21 mouse cellular contexts compared by ENCODE assay signal in the genomic region with DNA sequence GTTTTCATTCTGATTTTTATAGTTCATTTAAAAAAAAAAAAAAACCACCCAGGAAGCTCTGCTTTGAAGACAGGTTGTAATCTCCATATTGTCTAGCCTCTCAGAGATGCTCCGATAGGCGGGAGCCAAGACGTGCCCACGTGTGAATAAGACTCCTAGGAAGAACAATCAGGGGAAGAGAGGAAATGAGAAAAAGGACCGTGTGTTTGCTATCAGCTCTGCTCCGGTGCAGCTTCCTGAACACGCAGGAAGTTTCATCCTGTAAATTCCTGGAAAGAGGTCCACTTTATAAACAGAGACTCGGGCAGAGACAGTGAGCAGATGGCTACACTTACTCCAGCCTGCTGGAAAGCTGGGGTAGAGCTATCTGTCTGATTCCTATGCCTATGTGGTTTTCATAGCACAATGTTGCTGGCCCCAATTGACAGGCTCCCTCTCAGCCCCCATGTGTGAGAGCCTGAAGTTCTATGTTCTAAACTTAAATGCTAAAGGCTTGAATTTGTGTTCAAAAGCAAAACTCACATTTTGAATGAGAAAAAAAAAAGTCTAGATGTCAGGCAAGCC.
DNase-seq lines count a peak whose midpoint lies in the region; ATAC-seq and TF ChIP-seq lines count a peak whose summit lies in the region.
"Had no signal": no experiment of that assay in that cellular context is flagged by ENCODE, and none has a peak within 500 bp of the region (broad histone marks: within the 10 kb centered on the region; RNA-seq: fewer than 3 reads in every experiment).

No protein-coding gene starts in this region.

- H3K9me3 ChIP-seq in heart, embryonic 11.5 days (replicated peaks; ENCODE audit: control insufficient read depth, low read length): no peaks in the 10 kb centered on the region
- H3K9me3 ChIP-seq in lung, embryonic 14.5 days (ENCODE audit: low read depth, low read length): no peaks in the 10 kb centered on the region
- H3K9me3 ChIP-seq in limb, embryonic 10.5 days (replicated peaks): no peaks in the 10 kb centered on the region
- H3K9me3 ChIP-seq: embryonic facial prominence, embryonic 12.5 days; hindbrain, embryonic 10.5 days; limb, embryonic 12.5 days; liver, embryonic 13.5 days had no signal

- no peaks in the 10 kb centered on the region for H3K27me3 ChIP-seq in heart, embryonic 11.5 days (ENCODE audit: control insufficient read depth, insufficient read depth, low read length)
- no peaks in the 10 kb centered on the region for H3K27me3 ChIP-seq in lung, embryonic 14.5 days (ENCODE audit: insufficient read depth, low read length)
- no peaks in the 10 kb centered on the region for H3K27me3 ChIP-seq in limb, embryonic 10.5 days (ENCODE audit: low read depth, poor library complexity, severe bottlenecking)
- H3K27me3 ChIP-seq: embryonic facial prominence, embryonic 12.5 days; kidney, embryonic 15.5 days; limb, embryonic 12.5 days; liver, embryonic 13.5 days had no signal

- H3K4me2 ChIP-seq in heart, embryonic 11.5 days: no peak overlapping the region
- H3K4me2 ChIP-seq in lung, embryonic 14.5 days: no peak overlapping the region
- H3K4me2 ChIP-seq: embryonic facial prominence, embryonic 12.5 days; kidney, embryonic 15.5 days; limb, embryonic 12.5 days; liver, embryonic 13.5 days had no signal

- no peaks in the 10 kb centered on the region for H3K36me3 ChIP-seq in heart, embryonic 11.5 days (ENCODE audit: control insufficient read depth, insufficient read depth, low read length)
- no peaks in the 10 kb centered on the region for H3K36me3 ChIP-seq in lung, embryonic 14.5 days (ENCODE audit: insufficient read depth)
- H3K36me3 ChIP-seq in limb, embryonic 10.5 days: no peaks in the 10 kb centered on the region
- H3K36me3 ChIP-seq: embryonic facial prominence, embryonic 12.5 days; hindbrain, embryonic 10.5 days; kidney, embryonic 15.5 days; limb, embryonic 12.5 days; liver, embryonic 13.5 days had no signal

- WGBS in heart, embryonic 11.5 days (ENCODE audit: insufficient replicate concordance): 65% methylated on average over 8 of the region's 8 CpGs
- 39% methylated on average over 8 of the region's 8 CpGs for WGBS in lung, embryonic 14.5 days
- 78% methylated on average over 8 of the region's 8 CpGs for WGBS in limb, embryonic 10.5 days

- TF ChIP-seq CTCF in lung, embryonic 14.5 days (IDR thresholded peaks at IDR 0.05; ENCODE audit: low read depth): no peak

- H3K4me3 ChIP-seq in heart, embryonic 11.5 days (ENCODE audit: low read depth, low read length): no peak overlapping the region
- no peak overlapping the region for H3K4me3 ChIP-seq in lung, embryonic 14.5 days (ENCODE audit: low read depth, low read length)
- no peak overlapping the region for H3K4me3 ChIP-seq in limb, embryonic 10.5 days
- H3K4me3 ChIP-seq: embryonic facial prominence, embryonic 12.5 days; hindbrain, embryonic 10.5 days; kidney, embryonic 15.5 days; layer of hippocampus, adult 2 months; left cerebral cortex, adult 2 months; limb, embryonic 12.5 days; liver, embryonic 13.5 days had no signal

- no peak for ATAC-seq in heart, embryonic 11.5 days (replicated peaks; ENCODE audit: insufficient number of reproducible peaks, low FRiP score, low TSS enrichment)
- ATAC-seq in lung, embryonic 14.5 days (ENCODE audit: insufficient read depth): no peak
- ATAC-seq: forebrain, embryonic 16.5 days; inflammation-experienced regulatory T-cells, adult 6 months had no signal

- H3K4me1 ChIP-seq in heart, embryonic 11.5 days (ENCODE audit: control insufficient read depth, insufficient read depth, low read length): no peaks in the 10 kb centered on the region
- H3K4me1 ChIP-seq in lung, embryonic 14.5 days (ENCODE audit: insufficient read depth): no peaks in the 10 kb centered on the region
- no peaks in the 10 kb centered on the region for H3K4me1 ChIP-seq in limb, embryonic 10.5 days
- H3K4me1 ChIP-seq: embryonic facial prominence, embryonic 12.5 days; hindbrain, embryonic 10.5 days; kidney, embryonic 15.5 days; limb, embryonic 12.5 days; liver, embryonic 13.5 days had no signal

- DNase-seq in heart, adult 9 months (ENCODE audit: low spot score in 2 of 2): peak; percentile 27 to 69
- DNase-seq in left cerebral cortex, postnatal 25 days (ENCODE audit: low spot score in 2 of 2): peak; percentile 2 to 20
- DNase-seq in left cerebral cortex, adult 11 months (ENCODE audit: low spot score): no peak
- DNase-seq in lung, embryonic 14.5 days: peak; percentile 41
- DNase-seq in lung, postnatal 4 days: peak; percentile 29 to 71
- no peak for DNase-seq in cerebellum, postnatal 4 days (ENCODE audit: low spot score in 2 of 2)
- DNase-seq in limb, embryonic 10.5 days (ENCODE audit: low spot score): no peak
- DNase-seq: adrenal gland, postnatal 10 days; cerebellum, adult 8-10 months; gastrocnemius, postnatal 10 days; liver, embryonic 13.5 days; midbrain, embryonic 14.5 days had no signal

- no peak overlapping the region for H3K9ac ChIP-seq in heart, embryonic 11.5 days (ENCODE audit: low read depth, low read length)
- H3K9ac ChIP-seq in lung, embryonic 14.5 days: no peak overlapping the region
- H3K9ac ChIP-seq: embryonic facial prominence, embryonic 12.5 days; kidney, embryonic 15.5 days; limb, embryonic 12.5 days; liver, embryonic 13.5 days had no signal

- intact Hi-C loops in left cerebral cortex, postnatal 25 days (cut with DNase I): no loop called here

- H3K27ac ChIP-seq in heart, embryonic 11.5 days (ENCODE audit: low read depth, low read length): no peak overlapping the region
- H3K27ac ChIP-seq in lung, embryonic 14.5 days (ENCODE audit: low read depth): no peak overlapping the region
- no peak overlapping the region for H3K27ac ChIP-seq in limb, embryonic 10.5 days
- H3K27ac ChIP-seq: embryonic facial prominence, embryonic 12.5 days; hindbrain, embryonic 10.5 days; kidney, embryonic 15.5 days; layer of hippocampus, adult 2 months; left cerebral cortex, adult 2 months; limb, embryonic 12.5 days; liver, embryonic 13.5 days had no signal

Comparison
In these comparisons a context has a peak if more than half of its experiments do, and no peak if none do; other contexts are left out.
1. DNase-seq: peak in heart, adult 9 months (2 of 2), left cerebral cortex, postnatal 25 days (2 of 2), lung, embryonic 14.5 days (single experiment) and lung, postnatal 4 days (2 of 2); none in left cerebral cortex, adult 11 months (single experiment), cerebellum, postnatal 4 days (0 of 2) and limb, embryonic 10.5 days (single experiment).